Mouse (Mus musculus) ES-E14 (cell line): Measurements from ENCODE around the gene Gm10188.

Experiments used
- MAFK ChIP-seq: IDR thresholded peaks from 2 replicates; pipeline ENCODE4 v1.6.1; 2014; ENCODE audit warnings: mild to moderate bottlenecking, low read depth, low read length, inconsistent platforms; ENCODE audit not compliant: insufficient read depth
- ZNF384 ChIP-seq: IDR thresholded peaks from 2 replicates; pipeline ENCODE4 v1.6.1; 2012; ENCODE audit warnings: low read depth, low read length, inconsistent platforms

GRCm38 (mm10) chr1:132190621-132191092 lies 38.9 kb downstream of the Gm10188 start:
- TF ChIP-seq ZNF384, result no peak
- TF ChIP-seq MAFK, result no peak
